Mouse (Mus musculus) gastrocnemius, adult 8-10 months (tissue): Measurements from ENCODE around the gene Crocc2. TPM values are rescaled to one million over a fixed set of nuclear protein-coding genes. Genes with fewer than 3 reads are reported as not detected.

Experiments used
- DNase-seq, 2 experiments: peaks; one replicate each; pipeline ENCODE4 v3.0.0; 2022; ENCODE audit warnings: low spot score in 2 of 2
- total RNA-seq, 4 experiments: library from RNA; stranded (reverse); gene quantifications; 2 replicates each; pipeline ENCODE4 v1.2.4; 2022

Gene Crocc2
- total RNA-seq, 4 experiments from 2014 or later = not detected

DNA sequence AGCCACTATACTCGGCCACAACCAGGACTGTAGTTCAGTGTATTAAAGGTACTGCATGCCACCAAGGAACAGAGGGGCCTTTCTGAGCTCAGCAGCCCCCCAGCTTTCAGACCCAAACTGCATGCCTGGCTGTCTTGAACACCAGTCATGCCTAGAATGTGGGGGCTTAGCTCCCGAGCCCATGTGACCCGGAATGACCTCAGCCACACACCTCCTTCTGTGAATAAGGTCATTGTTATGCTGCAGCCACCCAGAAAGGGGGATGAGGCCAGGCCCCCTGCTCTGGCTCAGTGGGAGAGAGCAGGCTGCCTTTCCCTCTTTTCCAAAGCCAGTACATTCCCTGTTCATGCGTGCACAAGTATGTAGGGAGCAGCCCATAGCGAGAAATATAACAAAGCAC is 46.1 kb downstream of the Crocc2 start:
- no peak for DNase-seq

DNA sequence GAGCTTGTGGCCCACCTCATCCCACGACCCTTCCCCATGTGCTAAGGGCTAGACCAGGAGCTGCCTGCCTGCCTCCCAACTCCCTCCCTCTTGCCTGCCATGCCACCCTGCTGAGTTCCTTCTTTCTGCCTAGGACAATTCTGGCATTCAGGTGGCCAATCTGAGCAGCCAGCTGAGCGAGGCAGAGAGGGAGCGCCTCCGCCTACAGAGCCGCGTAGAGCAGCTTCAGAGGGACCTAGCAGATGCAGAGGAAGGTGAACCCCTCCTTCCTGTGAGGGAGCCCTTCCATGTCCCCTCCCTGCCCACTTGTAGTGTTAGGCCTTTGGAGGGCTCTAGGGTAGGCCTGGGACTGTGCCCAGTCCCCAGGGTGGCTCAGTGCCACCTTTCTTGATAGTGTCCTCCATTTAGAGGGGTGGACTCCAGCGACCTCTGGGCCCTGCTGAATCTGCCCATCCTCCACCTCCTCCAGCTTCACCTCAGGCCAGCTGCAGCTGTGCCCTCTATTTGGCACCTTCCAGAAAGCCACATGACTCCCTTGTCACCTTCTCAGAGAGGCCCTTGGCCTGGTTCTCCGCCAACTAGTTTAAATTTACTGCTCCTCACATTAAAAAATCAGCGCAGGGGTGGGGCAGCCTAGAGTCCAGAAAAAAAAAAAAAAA is 48.4 kb downstream of the Crocc2 start:
- DNase-seq = no peak

DNA sequence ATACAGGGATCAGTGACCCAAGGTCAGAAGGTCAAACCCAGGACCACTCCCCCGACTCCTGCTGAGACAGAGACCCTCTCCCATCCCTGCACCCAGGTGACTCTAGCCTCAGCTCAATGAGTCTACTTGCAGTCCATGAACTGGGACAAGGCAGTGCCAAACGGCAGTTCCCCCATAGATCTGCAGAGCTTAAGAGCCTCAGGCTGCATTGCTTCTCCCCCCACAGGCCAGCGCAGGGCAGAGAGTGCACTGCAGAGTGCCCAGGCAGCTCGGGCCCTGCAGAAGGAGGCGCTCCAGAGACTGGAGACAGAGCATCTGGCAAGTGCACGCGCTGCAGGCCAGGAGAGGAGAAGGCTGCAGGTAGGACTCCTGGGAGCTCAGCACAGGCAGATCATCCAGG is 49.0 kb downstream of the Crocc2 start:
- no peak for DNase-seq

DNA sequence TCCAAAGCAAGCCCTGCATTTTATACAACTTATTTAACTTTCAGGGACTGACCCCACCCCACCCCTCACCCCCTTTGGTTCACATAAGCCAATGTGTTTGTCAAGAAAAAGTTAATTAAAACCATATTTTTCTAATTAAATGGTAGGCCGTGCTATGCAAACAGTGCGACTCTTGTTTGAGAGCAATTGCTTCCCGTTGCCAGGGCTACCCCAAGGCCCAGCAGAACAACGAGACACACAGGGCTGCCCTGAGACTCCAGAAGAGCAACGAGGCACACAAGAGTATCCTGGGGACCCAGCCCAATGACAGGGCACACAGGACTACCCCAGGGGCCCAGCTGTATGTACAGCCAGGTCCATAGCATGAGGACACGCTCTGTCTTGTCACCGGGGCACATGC is 52.3 kb downstream of the Crocc2 start:
- no peak for DNase-seq

DNA sequence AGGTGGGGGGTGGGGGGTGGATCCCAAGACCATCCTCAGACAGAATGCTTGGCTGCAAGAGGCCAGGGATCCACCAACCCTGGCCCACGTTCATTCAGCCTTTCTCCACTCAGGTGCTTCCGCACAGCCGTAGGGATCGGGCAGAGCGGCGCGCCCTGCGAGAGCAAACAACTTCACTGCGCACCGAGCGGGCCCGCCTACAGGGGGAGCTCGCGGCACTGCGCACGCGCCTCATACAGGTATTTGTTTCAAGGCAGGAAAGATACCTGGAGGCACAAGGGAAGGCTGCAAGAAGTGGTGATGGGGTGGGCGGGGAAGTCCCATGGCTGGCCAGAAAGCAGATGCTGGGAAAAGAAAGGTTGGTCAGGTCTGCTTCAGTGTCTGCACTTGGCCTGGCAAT is 55.4 kb downstream of the Crocc2 start:
- DNase-seq = no peak

DNA sequence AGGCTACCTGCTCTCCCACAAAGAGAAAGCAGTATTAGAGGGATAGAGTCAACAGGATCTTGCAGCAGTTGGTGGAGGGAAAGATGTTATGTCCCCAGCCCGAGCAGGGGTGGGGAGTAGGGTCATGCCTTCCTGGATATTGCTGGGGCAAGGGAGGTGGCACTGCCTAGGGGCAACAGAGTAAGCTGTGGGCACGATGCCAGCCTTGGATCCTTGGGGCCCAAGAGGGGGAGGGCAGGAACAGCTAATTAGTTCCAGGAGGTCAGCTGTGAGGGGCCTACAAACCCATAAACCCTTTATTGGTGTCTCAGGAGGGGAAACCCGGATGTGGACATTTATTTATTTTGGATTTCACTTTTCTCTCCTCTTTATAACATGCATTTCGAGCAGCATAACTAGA is 56.7 kb downstream of the Crocc2 start:
- no peak for DNase-seq

DNA sequence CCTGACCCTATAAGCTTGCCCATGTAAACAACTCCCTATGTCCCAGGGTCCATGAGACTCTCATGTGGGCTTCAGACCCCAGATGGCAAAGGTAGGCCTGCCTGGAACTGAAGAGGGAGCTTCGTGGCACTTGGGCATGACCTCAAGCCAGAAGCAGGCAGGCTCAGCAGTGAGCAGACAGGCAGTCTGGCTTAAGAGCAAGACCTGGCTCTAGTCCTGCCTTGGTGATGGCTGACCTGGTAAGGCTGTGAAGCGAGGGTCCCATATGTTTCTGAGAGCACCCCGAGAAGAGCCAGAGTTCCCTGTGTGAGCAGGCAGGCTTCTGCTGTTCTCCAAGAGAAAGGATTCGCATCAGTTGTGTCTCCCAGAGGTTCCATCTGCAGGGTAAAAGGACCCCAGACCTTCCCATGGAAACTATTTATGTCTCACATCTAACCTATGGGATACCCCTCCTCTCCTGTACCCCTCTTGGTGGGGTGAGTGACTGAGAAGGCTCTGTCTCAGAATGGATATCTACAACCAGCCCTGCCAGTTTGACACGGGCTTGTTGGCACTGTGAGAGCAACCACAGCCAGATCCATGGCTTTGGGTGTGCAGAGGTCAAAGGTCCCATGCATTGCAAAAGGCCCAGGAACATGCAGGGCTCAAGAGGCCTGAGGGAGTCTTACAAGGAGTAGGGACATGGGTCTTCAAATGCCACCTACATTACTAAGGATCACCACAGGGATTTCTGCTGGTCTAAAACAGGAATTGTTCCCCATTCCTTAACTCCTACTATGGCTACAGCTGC is 57.4 kb downstream of the Crocc2 start:
- no peak for DNase-seq

DNA sequence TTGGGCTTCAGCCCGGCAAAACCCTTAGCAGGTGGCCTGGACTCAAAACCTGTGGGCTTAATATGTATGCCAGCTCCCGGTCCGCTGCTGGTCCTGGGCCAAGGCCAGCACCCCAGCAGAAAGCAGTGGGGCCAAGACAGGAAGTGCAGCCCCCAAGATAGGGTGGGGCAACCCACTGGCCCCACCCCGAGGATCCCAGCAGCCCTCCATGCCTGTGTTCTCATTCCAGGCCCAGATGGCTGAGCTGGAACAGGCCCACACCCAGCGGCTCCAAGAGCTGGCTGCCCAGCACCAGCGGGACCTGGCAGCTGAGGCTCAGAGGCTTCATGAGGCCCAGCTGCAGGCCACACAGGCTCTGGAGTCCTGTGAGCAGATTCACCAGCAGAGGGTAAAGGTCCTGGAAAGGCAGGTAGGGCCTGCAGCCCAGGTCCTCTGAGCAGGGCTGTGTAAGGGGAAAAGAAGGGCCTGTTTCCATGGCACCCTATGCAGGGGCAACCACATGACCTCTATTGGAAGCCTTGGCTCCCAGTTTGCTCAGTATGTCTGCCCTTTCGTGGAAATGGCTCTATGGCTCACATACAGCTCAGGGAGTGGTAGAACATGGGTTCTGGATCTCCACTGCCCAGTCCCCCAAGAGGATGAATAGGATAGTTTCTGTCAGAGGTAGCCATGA is 58.9 kb downstream of the Crocc2 start:
- peak; percentile 38 to 71 for DNase-seq

DNA sequence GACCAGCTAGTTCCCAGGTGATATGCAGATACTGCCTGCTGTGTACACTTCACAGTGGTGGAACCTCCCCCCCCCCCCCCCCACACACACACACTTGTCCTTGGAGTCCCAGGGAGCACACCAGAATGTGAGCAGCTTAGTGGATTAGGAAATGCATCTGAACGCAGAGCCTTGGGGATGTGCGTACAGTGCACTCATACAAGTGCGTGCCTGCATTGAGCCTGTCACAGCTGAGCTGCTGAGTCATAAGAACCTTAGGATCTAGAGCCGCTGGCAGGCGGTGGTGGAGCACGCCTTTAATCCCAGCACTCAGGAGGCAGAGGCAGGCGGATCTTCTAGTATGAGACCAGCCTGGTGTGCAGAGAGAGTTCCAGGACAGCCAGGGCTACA is 59.4 kb downstream of the Crocc2 start:
- no peak for DNase-seq

DNA sequence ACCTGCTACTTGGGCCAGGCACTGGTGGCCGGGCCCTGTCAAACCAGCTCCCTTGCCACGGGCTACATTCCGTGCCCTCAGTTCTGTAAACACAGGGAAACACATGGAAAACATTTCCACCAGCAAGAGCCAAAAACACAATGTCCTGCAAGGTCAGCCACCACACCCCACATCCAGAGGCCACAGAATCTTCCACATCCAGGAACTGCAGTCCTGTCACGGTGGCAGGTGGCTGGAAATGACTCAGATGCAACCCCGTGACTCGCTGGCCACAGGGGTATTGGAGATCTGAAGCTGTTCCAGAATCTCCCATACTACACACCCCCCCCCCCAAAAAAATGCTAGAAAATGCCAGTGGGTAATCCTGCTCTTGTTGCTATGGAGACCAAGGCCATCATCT is 60.7 kb downstream of the Crocc2 start:
- DNase-seq = peak in 1 of 2 experiments; percentile 39

DNA sequence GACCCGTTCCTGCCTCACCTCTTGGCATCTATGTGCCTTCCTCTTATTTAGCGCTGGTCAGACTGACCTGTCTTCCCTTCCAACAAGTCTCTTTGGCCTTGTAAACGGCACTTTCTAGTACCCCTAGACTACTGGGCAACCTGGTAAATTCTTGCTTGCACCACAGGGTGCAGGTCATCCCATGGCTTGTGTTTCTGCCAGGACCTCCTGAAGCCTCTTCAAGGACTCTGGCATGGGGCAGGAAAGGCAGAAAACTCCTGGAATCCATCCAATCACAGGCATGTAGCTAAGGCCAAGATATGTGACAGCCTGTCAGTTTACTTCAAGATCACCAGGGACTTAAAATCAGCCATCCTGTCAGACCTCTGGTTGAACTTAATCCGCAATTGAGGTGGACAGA is 61.1 kb downstream of the Crocc2 start:
- no peak for DNase-seq

DNA sequence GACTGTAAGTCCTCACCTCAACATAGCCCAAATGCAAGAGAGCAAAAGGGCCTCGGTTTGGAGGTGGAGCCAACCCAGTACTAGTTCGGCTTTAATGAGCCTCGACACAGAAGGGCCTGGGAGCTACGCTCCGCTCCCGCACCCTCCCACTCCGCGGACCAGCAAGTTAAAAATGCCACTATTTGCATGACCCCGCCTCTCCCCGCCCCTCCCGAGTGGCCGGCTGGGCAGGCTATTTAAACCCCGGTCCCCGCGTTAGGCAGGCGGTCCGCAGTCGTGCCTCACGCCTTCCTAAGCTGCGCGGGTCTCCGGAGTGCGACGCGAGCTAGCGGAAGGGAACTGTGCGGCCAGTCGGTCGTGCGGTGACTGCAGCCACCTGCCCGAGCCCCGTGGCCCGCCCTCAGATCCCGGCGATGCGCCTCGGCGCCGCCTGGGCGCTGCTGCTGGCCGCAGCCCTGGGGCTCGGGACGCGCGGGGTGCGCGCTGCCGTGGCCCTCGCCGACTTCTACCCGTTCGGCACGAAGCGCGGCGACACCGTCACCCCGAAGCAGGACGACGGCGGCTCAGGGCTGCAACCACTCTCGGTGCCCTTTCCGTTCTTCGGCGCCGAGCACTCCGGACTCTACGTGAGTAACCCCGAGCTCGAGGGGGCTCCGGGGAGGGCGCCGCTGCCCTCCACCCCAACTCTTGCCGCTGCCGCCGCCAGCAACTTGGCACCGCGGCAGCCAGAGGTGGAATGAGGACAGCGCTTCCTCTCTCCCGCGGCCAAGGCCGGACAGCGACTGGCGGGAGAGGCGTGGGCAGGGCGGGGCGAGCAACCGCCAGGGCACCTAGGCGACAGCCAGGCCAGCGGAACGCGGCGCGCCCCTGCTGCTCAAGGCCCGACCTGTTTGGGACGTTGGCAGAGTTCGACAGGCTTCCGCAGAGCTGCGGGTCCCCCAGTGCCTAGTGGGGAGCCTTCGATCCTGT is 67.3 kb downstream of the Crocc2 start, which contains the start of gene Sned1:
Gene Sned1, plus strand, starts transcription at position 266 of the 969 bp plus-strand sequence.
- DNase-seq = peak; percentile 89

DNA sequence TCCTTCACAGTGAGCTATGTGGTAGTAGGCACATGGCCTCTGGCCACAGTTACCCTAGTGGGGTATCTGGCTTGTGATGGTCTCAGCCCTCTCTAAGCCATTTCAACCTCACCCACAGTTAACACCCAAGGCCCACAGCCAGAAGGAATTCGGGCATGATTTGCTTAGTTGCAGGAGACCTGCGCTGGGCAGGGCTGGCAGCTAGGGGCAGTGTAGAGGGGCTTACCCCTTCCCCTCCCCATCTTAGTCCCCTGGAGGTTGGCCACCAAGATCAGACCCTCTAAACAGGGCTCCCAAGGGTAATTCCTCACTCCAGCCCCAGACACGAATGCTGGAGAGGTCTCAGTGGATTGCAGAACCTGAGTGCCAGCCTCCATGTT is 68.0 kb downstream of the Crocc2 start:
- no peak for DNase-seq

DNA sequence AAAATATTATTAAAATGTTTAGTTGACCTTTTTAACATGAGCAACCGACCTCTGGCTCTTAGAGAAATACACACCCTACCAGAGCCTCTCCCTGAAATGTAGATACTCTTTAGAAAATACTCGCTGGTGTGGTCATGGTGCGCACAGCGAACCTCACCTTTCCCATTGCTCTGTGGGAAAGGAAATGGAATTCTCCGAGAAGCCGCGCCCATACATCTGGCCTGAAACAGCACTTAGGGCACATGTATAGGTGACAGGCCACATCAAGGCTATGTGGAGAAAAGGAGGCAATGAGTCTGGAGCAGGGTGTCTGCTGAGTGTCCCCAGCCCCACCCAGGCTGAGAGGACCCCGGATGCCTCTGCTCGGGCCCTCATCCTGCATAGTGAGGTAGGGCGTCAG is 69.2 kb downstream of the Crocc2 start:
- DNase-seq = no peak

DNA sequence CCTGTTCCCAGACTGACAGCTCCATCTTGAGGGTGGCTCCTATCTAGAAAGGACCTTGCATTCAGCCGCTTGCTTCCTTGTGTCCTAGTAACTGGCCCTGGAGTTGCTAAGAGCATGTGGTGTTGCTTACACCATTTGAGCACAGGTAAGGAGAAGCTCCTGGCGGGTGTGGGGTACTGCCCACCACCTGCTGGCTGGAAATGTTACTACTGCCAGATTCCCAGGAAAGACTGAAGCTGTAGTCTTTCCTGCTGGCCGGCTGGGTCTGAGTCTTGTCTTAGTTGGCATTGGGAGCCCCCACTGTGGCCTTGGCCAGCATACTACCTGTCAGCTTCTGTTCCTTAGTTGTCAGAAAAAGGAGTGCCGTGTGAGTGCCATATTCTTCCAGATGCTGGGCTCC is 69.7 kb downstream of the Crocc2 start:
- no peak for DNase-seq

DNA sequence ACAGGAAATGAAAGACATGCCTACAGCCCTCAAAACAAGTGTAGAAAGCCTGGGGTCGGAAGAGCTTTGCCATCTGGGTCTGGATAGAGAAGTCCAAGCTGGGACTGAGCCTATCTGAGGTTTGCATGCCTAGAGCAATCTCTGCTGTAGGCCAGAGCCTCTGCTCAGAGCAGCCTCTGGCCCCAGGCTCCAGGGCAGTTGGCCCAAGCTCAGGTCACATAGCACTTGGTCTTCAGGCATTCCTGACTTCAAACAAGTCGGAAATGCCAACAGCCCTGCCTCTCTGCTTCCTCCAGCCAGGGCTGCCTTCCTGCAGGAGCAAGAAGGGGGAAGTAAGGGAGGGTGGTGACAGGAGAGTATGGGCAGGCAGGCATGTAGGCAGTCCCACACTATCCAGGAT is 77.4 kb downstream of the Crocc2 start:
- no peak for DNase-seq

DNA sequence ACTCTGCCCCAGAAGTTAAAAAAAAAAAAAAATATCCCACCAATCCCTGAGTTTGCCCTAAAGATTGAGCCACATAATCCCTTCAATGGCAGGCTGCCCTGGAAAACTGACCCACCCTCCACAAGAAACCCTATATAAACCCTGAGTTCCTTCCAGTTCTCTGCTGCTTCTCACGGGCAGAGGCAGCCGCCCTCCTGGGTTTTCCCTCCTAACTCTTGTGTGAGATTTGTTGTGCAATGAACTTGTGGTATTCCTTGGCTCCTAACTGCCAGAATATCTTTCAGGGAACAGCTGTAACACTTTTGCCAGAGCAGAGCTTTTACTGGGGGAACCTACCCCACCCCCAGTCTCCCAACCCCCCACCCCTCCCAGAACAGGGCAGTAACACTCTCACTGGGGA is 84.1 kb downstream of the Crocc2 start:
- no peak for DNase-seq

DNA sequence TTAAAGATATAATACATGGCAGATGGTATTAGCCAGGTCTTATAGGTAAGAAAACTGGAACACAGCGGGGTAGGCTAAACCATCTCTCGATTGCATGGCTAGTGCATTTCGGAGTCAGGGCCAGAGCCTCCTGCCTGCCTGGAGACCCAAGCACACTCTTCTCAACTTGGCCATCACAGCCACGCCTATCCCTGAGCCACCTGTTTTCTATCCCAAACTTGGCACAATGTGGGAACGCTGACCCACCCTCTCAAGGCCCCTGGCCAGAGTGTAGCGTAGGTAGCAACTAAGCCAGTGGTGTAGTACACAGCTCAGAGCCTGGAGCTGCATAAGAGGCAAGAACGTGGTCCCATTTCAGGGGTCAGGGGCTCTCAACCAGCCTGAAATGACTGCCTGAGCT is 87.2 kb downstream of the Crocc2 start:
- DNase-seq = no peak

DNA sequence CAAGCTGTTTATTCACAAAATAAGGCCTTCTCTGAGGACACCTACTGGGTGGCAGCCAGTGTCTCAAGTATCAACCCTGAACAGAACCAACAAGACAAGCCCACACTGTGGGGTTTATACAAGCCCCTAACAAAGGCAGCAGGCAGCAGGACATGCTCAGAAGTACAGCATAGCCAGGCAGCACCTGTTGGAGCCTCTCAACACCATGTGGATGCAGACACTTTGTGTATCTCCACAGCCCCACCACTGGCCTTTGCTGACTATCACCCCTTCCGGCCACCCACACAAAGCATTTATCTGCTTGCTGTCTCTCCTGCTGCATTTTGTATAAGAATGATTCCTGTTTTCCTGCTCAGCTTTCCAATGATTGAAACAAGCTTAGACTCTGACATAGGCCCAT is 89.0 kb downstream of the Crocc2 start:
- DNase-seq = no peak

DNA sequence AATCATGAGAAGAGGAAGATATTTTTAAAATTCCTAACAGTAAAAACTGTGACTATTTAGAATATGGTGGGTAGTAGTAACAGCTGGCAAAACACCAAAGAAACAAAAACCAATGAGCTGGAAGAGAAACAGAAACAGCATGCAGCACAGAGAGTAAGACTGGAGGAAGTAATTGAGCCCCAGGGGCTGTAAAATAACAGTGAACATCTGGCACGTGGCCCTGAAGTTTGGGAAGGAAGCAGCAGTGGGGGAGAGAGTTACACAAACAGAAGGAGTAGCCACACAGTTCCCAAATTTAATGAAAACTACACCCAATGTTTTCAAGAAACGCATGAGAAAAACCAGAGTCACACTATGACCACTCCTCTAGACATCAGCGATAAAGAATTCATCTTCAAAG is 98.7 kb downstream of the Crocc2 start:
- DNase-seq = no peak

DNA sequence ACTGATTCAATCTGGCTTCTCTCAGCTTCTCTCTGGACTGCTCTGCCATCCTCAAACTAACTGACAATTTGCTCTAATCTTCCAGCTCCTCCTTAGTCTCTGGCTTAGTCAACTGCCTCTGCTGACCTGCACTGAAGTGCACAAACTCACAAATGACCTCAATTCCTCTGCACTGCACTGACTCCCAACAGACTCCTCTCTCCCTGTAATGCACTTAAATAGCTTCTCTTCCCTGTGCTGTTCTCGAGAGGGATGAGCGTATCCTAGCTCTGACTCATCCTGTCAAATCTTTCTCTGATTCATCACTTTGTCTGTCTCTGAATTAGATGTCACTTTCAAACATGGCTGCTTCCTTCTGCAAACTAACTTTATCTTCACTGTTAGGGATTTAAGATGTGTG is 99.7 kb downstream of the Crocc2 start:
- no peak for DNase-seq
